Mouse (Mus musculus): ENCODE data around the gene Ufc1. TPM values are rescaled to one million over a fixed set of nuclear protein-coding genes. Genes with fewer than 3 reads are reported as not detected.
A peak's percentile ranks its signal among the peaks of the same experiment; 100 is the strongest.

Ufc1 gene
- total RNA-seq, 2 experiments from 2014 or later, result 78.6 to 105 TPM

- ATAC-seq (ENCODE audit: poor library complexity, severe bottlenecking), result peak; percentile 99
These were observed 7.4 kb downstream of the Ufc1 start, which contains the start of gene Usp21 for GRCm38 (mm10) chr1:171287136-171288081. Usp21 (minus strand) TSS chr1:171287991.

- ATAC-seq (ENCODE audit: poor library complexity, severe bottlenecking), result no peak
These were observed 8.3 kb downstream of the Ufc1 start for GRCm38 (mm10) chr1:171286517-171286916.

- ATAC-seq (ENCODE audit: poor library complexity, severe bottlenecking), result no peak
These were observed 9.5 kb downstream of the Ufc1 start for GRCm38 (mm10) chr1:171285096-171285892.

- no peak for ATAC-seq (ENCODE audit: poor library complexity, severe bottlenecking)
These were observed 10.3 kb downstream of the Ufc1 start for GRCm38 (mm10) chr1:171284491-171284890.

- ATAC-seq (ENCODE audit: poor library complexity, severe bottlenecking), result no peak
These were observed 11.3 kb downstream of the Ufc1 start for GRCm38 (mm10) chr1:171283188-171284160.

- ATAC-seq (ENCODE audit: poor library complexity, severe bottlenecking), result no peak
These were observed 12.6 kb downstream of the Ufc1 start for GRCm38 (mm10) chr1:171282086-171282805.

GRCm38 (mm10) chr1:171281528-171281923 is 13.3 kb downstream of the Ufc1 start:
- peak; percentile 62 for ATAC-seq (ENCODE audit: poor library complexity, severe bottlenecking)

GRCm38 (mm10) chr1:171280916-171281527 is 13.8 kb downstream of the Ufc1 start, which contains the start of gene Ppox:
Ppox (minus strand) TSS chr1:171281186.
- ATAC-seq (ENCODE audit: poor library complexity, severe bottlenecking), result peak; percentile 91

- ATAC-seq (ENCODE audit: poor library complexity, severe bottlenecking), result peak; percentile 6
These were observed 14.4 kb downstream of the Ufc1 start for GRCm38 (mm10) chr1:171280250-171280915.

- ATAC-seq (ENCODE audit: poor library complexity, severe bottlenecking), result no peak
These were observed 15.1 kb downstream of the Ufc1 start for GRCm38 (mm10) chr1:171279721-171280120.

- no peak for ATAC-seq (ENCODE audit: poor library complexity, severe bottlenecking)
These were observed 15.7 kb downstream of the Ufc1 start for GRCm38 (mm10) chr1:171279012-171279705.

- no peak for ATAC-seq (ENCODE audit: poor library complexity, severe bottlenecking)
These were observed 16.4 kb downstream of the Ufc1 start for GRCm38 (mm10) chr1:171278436-171278835.

- ATAC-seq (ENCODE audit: poor library complexity, severe bottlenecking), result no peak
These were observed 17.1 kb downstream of the Ufc1 start for GRCm38 (mm10) chr1:171277736-171278135.

- ATAC-seq (ENCODE audit: poor library complexity, severe bottlenecking), result no peak
These were observed 18.6 kb downstream of the Ufc1 start for GRCm38 (mm10) chr1:171276110-171276748.

- no peak for ATAC-seq (ENCODE audit: poor library complexity, severe bottlenecking)
These were observed 19.6 kb downstream of the Ufc1 start for GRCm38 (mm10) chr1:171275144-171275734.

- ATAC-seq (ENCODE audit: poor library complexity, severe bottlenecking), result peak; percentile 72
These were observed 20.7 kb downstream of the Ufc1 start for GRCm38 (mm10) chr1:171274171-171274570.

- ATAC-seq (ENCODE audit: poor library complexity, severe bottlenecking), result peak; percentile 40
These were observed 22.7 kb downstream of the Ufc1 start for GRCm38 (mm10) chr1:171272086-171272485.
